Mouse (Mus musculus) kidney, adult 2 months (tissue): ENCODE data around the gene Usp43. TPM values are rescaled to one million over a fixed set of nuclear protein-coding genes. Genes with fewer than 3 reads are reported as not detected.
A peak's percentile ranks its signal among the peaks of the same experiment; 100 is the strongest.

Experiments
- DNase-seq: peaks from one replicate; pipeline ENCODE4 v3.0.0; 2021
- H3K27ac ChIP-seq: fragments of 200-500 bp; 2 replicates; pipeline ENCODE4 v1.5.1; 2012; ENCODE audit warnings: low read depth, low read length, control low read depth, inconsistent platforms; ENCODE audit not compliant: insufficient read depth
- H3K27me3 ChIP-seq: fragments of 200-500 bp; replicated peaks from 2 replicates; pipeline ENCODE4 v1.6.1; 2012; ENCODE audit warnings: mild to moderate bottlenecking, moderate library complexity, low read length, inconsistent platforms; ENCODE audit not compliant: control insufficient read depth, insufficient read depth
- H3K36me3 ChIP-seq: fragments of 200-500 bp; 2 replicates; pipeline ENCODE4 v1.6.1; 2012; ENCODE audit warnings: mild to moderate bottlenecking, moderate library complexity, low read length, inconsistent platforms; ENCODE audit not compliant: control insufficient read depth, insufficient read depth
- H3K4me1 ChIP-seq: fragments of 200-500 bp; 2 replicates; pipeline ENCODE4 v1.6.1; 2011; ENCODE audit warnings: low read length; ENCODE audit not compliant: control insufficient read depth, insufficient read depth
- H3K4me3 ChIP-seq: fragments of 200-500 bp; 2 replicates; pipeline ENCODE4 v1.5.1; 2011; ENCODE audit warnings: mild to moderate bottlenecking, low read depth, low read length, control low read depth; ENCODE audit not compliant: insufficient read depth
- CTCF ChIP-seq: fragments of 200-500 bp; conservative IDR thresholded peaks from 2 replicates; pipeline ENCODE4 v1.5.1; 2011; ENCODE audit warnings: low read depth, mild to moderate bottlenecking, control low read depth, low read length, moderate library complexity, mixed read lengths; ENCODE audit not compliant: insufficient read depth, insufficient read length
- POLR2A ChIP-seq: fragments of 200-500 bp; IDR thresholded peaks from one replicate; pipeline ENCODE4 v1.6.1; 2011; ENCODE audit warnings: low read depth, low read length, control low read depth
- WGBS: fragments of 180-500 bp; shearing (Covaris S2); methylation state at CpG from one replicate; pipeline ENCODE4 v1.1.7; 2018; 5-methylcytosine and 5-hydroxymethylcytosine counted together
- polyA plus RNA-seq: library from polyadenylated mRNA; depleted of rRNA; stranded (reverse); fragments of >200 nt; gene quantifications from 2 replicates; pipeline ENCODE4 v1.2.3, GENCODE M21; 2012

Gene Usp43
- polyA plus RNA-seq, 1 experiment, result 3.0 TPM

DNA sequence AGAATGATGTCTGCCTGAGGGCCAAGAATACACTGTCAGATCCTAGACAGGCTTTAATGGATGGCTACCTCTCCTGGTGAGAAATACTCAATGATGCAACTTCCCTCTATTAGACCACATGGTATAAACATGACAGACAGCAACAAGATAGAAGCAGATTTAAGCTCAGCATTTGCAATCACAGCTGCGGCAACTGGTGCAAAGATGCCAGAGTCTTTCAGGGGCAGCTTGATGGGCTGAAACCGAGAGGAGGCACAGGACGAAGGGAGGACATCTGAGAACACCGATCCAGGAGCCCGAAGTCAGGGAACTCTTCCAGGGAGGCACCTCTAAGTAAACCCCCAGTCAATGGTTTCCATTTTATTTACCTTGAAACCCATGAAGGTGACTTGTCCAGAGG, 31.7 kb upstream of the Usp43 start:
- no peaks in the 10 kb centered on the region for H3K36me3 ChIP-seq
- H3K27ac ChIP-seq, result no peak overlapping the region
- TF ChIP-seq CTCF (no peak), POLR2A (no peak)
- H3K27me3 ChIP-seq, result no peaks in the 10 kb centered on the region
- H3K4me3 ChIP-seq, result no peak overlapping the region
- WGBS, result 58% methylated on average over 5 of the region's 5 CpGs
- peaks cover 3% of the 10 kb centered on the region; the same call in 1 of the 2 replicates for H3K4me1 ChIP-seq
- DNase-seq, result no peak

DNA sequence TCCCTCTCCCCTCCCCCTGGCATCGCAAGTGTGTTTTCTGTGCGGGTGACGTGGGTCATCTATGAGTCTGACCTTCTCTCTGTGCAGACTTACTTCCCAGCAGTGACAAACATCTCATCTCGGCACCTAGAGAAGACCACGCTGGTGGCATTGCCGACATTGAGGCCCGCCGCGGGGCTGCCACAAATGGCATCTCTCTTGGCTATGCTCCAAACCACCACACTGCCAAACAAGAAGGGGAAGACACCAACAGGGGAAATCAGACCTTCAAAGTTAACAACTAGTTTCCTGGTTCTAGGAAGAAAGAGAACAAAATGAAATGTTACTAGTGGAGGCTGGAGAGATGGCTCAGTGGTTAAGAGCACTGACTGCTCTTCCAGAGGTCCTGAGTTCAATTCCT, 27.5 kb upstream of the Usp43 start:
- Histone ChIP-seq H3K27me3 (no peaks in the 10 kb centered on the region), H3K4me1 (peaks cover 9% of the 10 kb centered on the region; the same call in 1 of the 2 replicates), H3K27ac (no peak overlapping the region), H3K4me3 (no peak overlapping the region), H3K36me3 (no peaks in the 10 kb centered on the region)
- no peak for TF ChIP-seq POLR2A
- no peak for TF ChIP-seq CTCF
- 81% methylated on average over 9 of the region's 9 CpGs for WGBS
- DNase-seq, result no peak

DNA sequence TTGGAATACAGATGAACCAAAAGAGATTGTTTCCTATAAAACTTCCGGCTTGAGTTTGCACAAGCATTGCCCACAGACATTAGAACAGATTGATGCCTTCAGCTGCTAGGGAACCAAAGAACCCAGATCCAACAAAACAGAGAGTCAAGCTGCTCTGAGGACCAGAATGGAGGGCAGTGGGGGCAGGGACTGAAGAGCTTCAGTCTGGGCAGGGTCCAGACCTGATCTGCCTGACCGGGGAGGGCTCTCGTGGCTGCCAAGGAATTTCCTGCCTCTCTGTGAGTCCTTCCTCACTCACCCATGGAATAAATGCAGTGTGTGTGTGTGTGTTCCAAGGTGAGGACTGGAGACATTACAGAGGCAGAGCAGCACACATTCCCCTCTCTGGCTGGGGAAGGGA, 26.3 kb upstream of the Usp43 start:
- 23% methylated on average over 3 of the region's 3 CpGs for WGBS
- H3K27me3 ChIP-seq, result no peaks in the 10 kb centered on the region
- H3K4me3 ChIP-seq, result no peak overlapping the region
- H3K27ac ChIP-seq, result peak overlapping the region; percentile 45; the same call in 1 of the 2 replicates
- peaks cover 9% of the 10 kb centered on the region; the same call in 1 of the 2 replicates for H3K4me1 ChIP-seq
- H3K36me3 ChIP-seq, result no peaks in the 10 kb centered on the region
- DNase-seq, result peak; percentile 55
- TF ChIP-seq CTCF, result no peak
- TF ChIP-seq POLR2A, result no peak

DNA sequence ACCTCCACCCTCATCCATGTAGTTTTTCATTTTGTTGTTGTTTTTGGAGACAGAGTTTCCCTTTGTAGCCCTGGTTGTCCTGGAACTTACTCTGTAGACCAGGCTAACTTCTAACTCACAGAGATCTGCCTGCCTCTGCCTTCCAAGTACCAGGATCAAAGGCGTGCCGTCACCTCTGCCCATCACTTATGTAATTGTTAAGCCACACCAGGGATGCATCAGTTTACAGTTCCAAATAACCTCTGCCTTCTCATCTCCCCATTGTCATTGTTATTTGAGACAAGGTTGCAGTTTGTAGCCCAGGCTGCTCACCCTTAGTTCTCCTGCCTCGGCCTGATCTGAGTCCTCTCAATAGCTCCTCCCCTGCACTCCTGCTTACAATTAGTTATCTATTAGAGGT, 10.2 kb upstream of the Usp43 start:
- no peak for DNase-seq
- WGBS, result 80% methylated on average over 3 of the region's 3 CpGs
- no peaks in the 10 kb centered on the region for H3K36me3 ChIP-seq
- H3K4me1 ChIP-seq, result no peaks in the 10 kb centered on the region
- no peaks in the 10 kb centered on the region for H3K27me3 ChIP-seq
- no peak overlapping the region for H3K27ac ChIP-seq
- TF ChIP-seq POLR2A, result no peak
- TF ChIP-seq CTCF, result no peak
- no peak overlapping the region for H3K4me3 ChIP-seq

DNA sequence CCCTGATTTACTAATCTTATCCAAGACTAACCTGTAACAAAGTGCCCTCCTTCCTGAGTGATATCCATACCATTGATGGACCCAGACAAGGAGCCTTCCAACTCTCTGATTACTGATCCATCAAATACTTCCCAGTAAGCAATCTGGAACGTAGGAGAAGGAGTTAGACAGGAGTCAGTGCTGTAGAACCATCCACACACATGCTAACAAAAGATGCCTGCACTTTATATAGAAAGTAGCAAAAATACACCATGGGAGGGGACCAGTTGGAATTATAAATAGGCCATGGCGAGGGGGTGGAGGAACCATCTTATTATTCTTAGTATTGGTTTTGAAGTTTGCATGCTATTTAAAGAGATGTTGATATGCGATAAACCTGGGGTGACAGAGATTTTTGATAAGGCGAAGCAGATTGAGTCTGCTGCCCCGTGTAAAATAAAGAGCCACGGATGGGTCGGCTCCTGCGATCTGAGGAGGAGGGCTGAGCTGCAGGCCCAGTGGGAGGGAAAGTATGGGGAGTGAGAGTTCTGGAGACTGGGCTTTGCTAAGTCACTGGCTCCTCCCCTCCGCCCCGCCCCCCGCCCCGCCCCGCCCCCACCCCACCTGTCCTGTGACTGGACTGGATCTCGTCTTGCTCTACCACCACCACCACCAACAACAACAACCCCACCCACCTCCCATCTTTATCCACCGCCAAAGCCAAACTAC, 4.5 kb upstream of the Usp43 start:
- no peak for DNase-seq

DNA sequence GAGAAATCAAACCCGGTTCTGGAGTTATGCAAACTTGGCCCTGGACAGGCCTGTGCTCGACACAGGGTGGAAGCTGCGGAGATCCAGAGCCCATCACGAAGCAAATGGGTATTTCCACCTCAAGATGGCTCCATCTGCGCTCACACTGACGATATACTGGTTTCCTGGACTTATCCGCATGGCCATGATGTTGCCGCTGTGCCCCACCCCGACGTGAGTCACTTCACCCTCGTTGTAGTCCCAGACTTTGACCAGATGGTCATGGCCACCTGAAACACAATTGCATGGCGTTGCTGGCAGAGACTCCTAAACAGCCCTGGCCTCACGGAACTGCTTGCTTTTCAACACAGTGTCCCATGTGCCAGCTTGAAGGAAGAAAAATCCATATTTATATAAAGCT, 3.0 kb upstream of the Usp43 start:
- no peak for DNase-seq
- WGBS, result 89% methylated on average over 13 of the region's 13 CpGs
- Histone ChIP-seq H3K4me1 (peaks cover 3% of the 10 kb centered on the region; the same call in 1 of the 2 replicates), H3K4me3 (no peak overlapping the region), H3K27me3 (no peaks in the 10 kb centered on the region), H3K27ac (no peak overlapping the region), H3K36me3 (no peaks in the 10 kb centered on the region)
- no peak for TF ChIP-seq CTCF
- TF ChIP-seq POLR2A, result no peak

More for the DNA sequence above, 4.5 kb upstream of the Usp43 start:
- WGBS, result 25% methylated on average over 10 of the region's 15 CpGs
- Histone ChIP-seq H3K27me3 (no peaks in the 10 kb centered on the region), H3K4me1 (no peaks in the 10 kb centered on the region; the same call in 1 of the 2 replicates), H3K4me3 (no peak overlapping the region), H3K27ac (peak overlapping the region; percentile 21; the same call in 1 of the 2 replicates), H3K36me3 (no peaks in the 10 kb centered on the region)
- TF ChIP-seq POLR2A, result no peak
- no peak for TF ChIP-seq CTCF

DNA sequence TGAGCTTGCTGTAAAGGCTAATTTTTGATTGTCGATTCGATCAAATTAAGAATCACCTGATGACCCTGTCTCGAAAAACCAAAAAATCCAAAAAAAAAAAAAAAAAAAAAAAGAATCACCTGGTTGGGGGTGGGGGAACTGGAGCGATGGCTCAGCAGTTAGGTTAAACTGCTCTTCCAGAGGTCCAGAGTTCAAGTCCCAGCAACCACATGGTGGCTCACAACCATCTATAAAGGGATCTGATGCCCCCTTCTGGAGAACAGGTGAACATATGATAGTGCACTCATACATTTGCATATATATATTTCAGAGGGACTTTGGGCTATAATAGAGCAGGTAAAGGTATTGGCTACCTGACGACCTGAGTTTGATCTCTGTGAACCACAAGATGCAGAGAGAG, 1.8 kb upstream of the Usp43 start:
- Histone ChIP-seq H3K36me3 (no peaks in the 10 kb centered on the region), H3K4me1 (peaks cover 3% of the 10 kb centered on the region; the same call in 1 of the 2 replicates), H3K27ac (no peak overlapping the region), H3K4me3 (no peak overlapping the region), H3K27me3 (no peaks in the 10 kb centered on the region)
- TF ChIP-seq CTCF, result no peak
- TF ChIP-seq POLR2A, result no peak
- peak; percentile 17 for DNase-seq
- WGBS, result 85% methylated on average over 5 of the region's 5 CpGs
